Mouse (Mus musculus) bone marrow macrophage, adult 2 months (primary cell): ENCODE measurements at regions not wholly inside any gene's neighbourhood (a gene's known extent, or its start where the extent isn't known, plus 50 kb on each side); places are given as distances from the start of the nearest gene placed in this dataset.

Source experiments
- CTCF ChIP-seq: IDR thresholded peaks from 2 replicates; pipeline ENCODE4 v1.5.1; 2012; ENCODE audit warnings: low read depth, mild to moderate bottlenecking, low read length, moderate library complexity
- POLR2A ChIP-seq: IDR thresholded peaks from 2 replicates; pipeline ENCODE4 v1.6.1; 2012; ENCODE audit warnings: mild to moderate bottlenecking, low read depth, low read length, borderline replicate concordance

DNA sequence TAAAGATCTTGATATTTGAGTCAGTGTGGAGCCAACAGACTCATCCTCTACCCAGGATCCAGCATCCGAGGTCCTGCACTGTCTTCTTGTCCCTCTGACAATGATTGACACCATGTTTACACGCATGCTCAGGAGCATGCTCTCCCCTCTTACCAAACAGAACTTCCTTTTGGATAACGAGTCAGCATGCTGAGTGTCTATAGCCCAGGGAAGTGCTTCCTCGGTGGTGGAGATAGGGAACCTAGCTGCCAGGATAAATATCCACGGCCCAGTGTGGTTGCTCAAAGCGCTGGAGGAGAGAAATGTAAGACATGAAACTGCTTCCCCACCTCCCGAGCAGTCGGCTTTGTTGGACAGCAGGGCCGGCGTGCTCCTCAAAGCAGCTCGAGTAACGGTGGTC lies 99.7 kb upstream of the Slc38a2 start:
- TF ChIP-seq POLR2A (no peak), CTCF (no peak)
